Mouse (Mus musculus) heart, adult 8-10 months (tissue): Measurements from ENCODE around the gene Hsd11b2. TPM values are rescaled to one million over a fixed set of nuclear protein-coding genes. Genes with fewer than 3 reads are reported as not detected.
"Not testable (repeated sequence)": the region's sequence is repeated elsewhere in the genome, so short reads cannot be mapped to it uniquely, and the experiment has no call there.

Source experiments
- DNase-seq: peaks from one replicate; pipeline ENCODE4 v3.0.0; 2022; ENCODE audit warnings: low spot score
- total RNA-seq, 4 experiments: library from RNA; stranded (reverse); gene quantifications; 2 replicates each; pipeline ENCODE4 v1.2.4; 2022

Gene Hsd11b2
- total RNA-seq, 4 experiments from 2014 or later: 0.22 TPM; not detected in 3

DNA sequence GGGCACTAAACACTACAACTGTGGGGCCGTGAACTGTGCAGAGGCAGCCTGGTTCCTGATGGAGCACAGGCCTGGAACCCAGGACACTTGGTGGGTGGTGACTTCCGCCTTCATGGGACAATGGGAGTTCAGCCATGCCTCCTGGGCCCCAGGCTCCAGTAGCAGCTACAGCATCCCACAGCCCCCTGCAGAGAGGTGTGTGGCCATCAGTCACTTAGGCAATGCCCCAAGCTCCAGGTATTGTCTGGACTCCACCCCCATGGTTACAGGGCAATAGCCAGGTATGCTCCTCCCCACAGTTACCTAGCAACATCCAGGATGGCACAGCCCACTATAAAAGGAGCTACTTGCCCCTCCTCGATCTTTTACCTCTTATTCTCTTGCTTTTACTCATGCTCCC is 36.7 kb downstream of the Hsd11b2 start:
- no peak for DNase-seq

GRCm38 (mm10) chr8:105562863-105563262 is 44.3 kb downstream of the Hsd11b2 start:
- no peak for DNase-seq

- no peak for DNase-seq
Observed at GRCm38 (mm10) chr8:105563871-105564270, 45.3 kb downstream of the Hsd11b2 start.

DNA sequence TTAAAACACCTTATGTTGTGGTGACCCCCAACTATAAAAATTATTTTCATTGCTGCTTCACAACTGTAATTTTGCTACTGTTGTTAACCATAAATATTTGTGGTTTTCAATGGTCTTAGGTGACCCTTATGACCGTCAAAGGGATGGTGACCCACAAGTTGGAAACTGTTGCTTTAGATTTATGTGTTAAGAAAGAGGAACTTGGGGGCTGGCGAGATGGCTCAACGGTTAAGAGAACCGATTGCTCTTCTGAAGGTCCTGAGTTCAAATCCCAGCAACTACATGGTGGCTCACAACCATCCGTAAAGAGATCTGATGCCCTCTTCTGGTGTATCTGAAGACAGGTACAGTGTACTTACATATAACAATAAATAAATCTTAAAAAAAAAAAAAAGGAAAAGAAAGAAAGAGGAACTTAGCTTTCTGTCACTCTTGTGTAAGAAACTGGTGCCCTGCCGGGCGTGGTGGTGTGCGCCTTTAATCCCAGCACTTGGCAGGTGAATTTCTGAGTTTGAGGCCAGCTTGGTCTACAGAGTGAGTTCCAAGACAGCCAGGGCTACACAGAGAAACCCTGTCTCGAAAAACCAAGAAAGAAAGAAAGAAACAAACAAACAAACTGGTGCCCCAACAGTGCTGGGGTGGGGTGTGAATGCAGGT is 46.1 kb downstream of the Hsd11b2 start:
- DNase-seq: not testable (repeated sequence)

GRCm38 (mm10) chr8:105565401-105565881 is 46.9 kb downstream of the Hsd11b2 start:
- DNase-seq: no peak

DNA sequence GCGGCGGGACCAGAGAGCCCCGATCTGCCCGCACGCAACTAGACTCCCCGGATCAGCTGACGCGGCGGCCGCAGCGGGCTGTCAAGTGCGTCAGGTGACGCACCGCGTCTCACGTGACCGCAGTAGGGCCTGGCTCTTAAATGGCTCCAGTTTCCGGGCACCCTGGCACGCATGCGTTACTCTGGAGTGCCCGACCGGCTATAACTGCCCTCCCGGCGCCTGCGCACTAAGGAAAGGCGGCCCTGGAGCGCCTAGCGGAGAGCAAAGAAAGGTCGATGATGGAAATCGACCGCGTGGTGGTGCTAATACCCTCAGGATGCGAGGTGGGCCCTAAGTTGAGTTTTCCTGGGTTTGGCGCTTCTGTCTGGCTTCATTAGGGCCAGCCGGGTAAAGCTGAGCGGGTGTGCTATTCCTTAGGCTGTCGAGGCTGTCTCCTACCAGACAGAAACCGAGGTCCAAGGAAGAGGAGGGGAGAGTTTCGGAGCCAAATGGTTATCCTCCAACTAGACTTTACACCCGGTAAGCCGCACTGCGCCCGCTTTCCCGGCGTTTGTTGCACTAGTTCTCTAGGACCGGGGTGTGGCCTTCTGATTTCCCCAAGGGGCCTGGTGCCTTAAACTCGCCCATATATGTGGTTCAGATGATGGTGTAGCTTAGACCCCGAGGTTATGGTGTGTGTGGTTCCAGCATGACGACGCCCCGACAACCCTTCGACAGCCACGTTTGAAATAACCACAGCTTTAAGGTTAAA is 47.6 kb downstream of the Hsd11b2 start, which contains the start of gene Atp6v0d1:
Atp6v0d1 (minus strand) TSS at position 96 of the 751 bp plus-strand sequence.
- DNase-seq: peak; percentile 99

DNA sequence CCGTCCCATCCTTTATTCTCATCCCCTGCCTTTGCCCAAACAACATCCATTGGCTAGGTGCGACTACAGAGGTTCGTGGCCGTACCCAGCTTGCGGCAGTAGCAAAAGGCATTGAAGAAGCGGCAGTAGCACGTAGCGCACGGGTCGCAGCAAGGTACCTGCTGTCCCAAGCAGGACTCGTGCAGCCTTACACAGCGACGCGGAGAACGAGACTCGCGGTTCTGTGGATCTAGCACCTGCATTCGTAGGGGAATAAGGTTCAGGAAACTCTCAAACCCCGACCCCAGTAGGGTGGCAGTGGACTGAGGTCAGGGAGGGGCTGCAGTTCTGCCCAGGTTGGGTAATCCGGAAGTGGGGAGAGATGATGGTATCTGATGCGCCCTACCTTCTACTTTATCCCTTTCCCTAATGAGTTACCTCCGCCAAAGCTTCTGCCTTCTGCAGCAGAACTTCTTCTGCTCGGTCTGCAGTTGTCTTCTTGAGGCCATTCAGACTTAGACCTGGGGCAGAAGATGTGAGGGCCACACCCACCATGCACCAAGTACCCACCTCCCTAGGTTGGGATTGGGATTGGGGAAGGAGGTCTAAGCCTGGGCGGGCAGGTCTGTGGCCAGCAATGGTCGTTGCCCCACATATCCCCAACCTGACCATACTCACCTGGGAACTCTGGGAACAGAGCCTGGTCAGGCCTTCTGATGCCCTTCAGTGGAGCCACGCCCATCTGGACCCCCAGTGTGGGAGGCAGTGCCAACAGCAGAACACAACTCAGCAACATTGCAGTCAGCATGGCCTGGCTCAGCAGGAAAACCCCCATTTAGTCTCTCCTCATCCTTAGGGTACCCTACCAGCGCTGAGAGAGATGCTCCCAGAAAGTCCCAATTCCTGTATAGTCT is 48.4 kb downstream of the Hsd11b2 start:
- no peak for DNase-seq

DNA sequence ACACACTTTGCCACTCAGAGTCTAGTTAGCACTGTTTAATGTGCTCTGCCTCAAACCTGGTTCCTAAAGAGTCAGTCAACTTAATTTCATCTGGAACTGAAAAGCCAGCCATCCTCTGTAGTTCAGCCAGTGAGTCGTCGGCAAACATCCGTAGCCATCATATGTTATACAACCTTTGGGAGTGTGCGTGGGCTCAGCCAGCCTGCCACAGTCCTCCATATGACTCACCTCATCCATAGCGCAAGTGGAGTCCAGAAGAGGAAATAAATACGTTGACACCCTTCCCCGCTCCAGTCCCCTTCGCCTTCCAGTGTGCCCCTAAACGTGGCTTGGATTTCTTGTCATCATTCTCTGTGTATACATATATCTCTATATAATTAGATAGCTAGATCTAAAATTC is 53.3 kb downstream of the Hsd11b2 start:
- DNase-seq: no peak

- DNase-seq: no peak
Observed at GRCm38 (mm10) chr8:105573427-105573826, 54.9 kb downstream of the Hsd11b2 start.

Other genes starting within 250 kb of the Hsd11b2 start
- gene Hsf4, start 249.0 kb upstream of the Hsd11b2 start, total RNA-seq: 1 to 10 TPM; 3.3 to 5.0 (median 4.5) TPM
- 10 to 100 TPM; 23.7 to 28.3 (median 27.1) TPM for gene Nol3, start 242.6 kb upstream of the Hsd11b2 start, total RNA-seq
- gene 4931428F04Rik, start 228.9 kb upstream of the Hsd11b2 start, total RNA-seq: 1 to 10 TPM; 1.1 to 1.6 (median 1.5) TPM
- gene Exoc3l, start 222.7 kb upstream of the Hsd11b2 start, total RNA-seq: 1 to 10 TPM; 3.6 to 6.2 (median 4.8) TPM
- 10 to 100 TPM; 18.7 to 21.9 (median 21.4) TPM for gene E2f4, start 221.1 kb upstream of the Hsd11b2 start, total RNA-seq
- 1 to 10 TPM in 3 of 4 experiments, under 1 TPM in 1; 0.75 to 1.8 (median 1.3) TPM for gene Elmo3, start 213.2 kb upstream of the Hsd11b2 start, total RNA-seq
- 1 to 10 TPM in 2 of 4 experiments, under 1 TPM in 2; 0.69 to 1.8 (median 1.1) TPM for gene Lrrc29, start 192.5 kb upstream of the Hsd11b2 start, total RNA-seq
- gene Tmem208, start 192.4 kb upstream of the Hsd11b2 start, total RNA-seq: 10 to 100 TPM; 23.9 to 28.1 (median 26.0) TPM
- gene Fhod1, start 170.8 kb upstream of the Hsd11b2 start, total RNA-seq: 1 to 10 TPM; 5.8 to 8.1 (median 6.3) TPM
- under 1 TPM; 0.41 to 0.79 (median 0.48) TPM for gene Slc9a5, start 169.9 kb upstream of the Hsd11b2 start, total RNA-seq
- gene Plekhg4, start 145.5 kb upstream of the Hsd11b2 start, total RNA-seq: not detected
- gene Kctd19, start 105.3 kb upstream of the Hsd11b2 start, total RNA-seq: under 1 TPM in 3 of 4 experiments, not detected in 1; 0.11 to 0.31 (median 0.28) TPM
- gene Lrrc36, start 105.2 kb upstream of the Hsd11b2 start, total RNA-seq: under 1 TPM; 0.19 to 0.56 (median 0.45) TPM
- 10 to 100 TPM; 25.8 to 42.5 (median 34.9) TPM for gene Tppp3, start 47.2 kb upstream of the Hsd11b2 start, total RNA-seq
- gene Zdhhc1, start 21.9 kb upstream of the Hsd11b2 start, total RNA-seq: 10 to 100 TPM; 13.0 to 15.3 (median 13.5) TPM
- 10 to 100 TPM; 41.6 to 53.8 (median 51.7) TPM for gene Atp6v0d1, start 47.3 kb downstream of the Hsd11b2 start, total RNA-seq
- gene Ripor1, start 86.5 kb downstream of the Hsd11b2 start, total RNA-seq: 10 to 100 TPM; 45.5 to 50.0 (median 47.4) TPM
- 10 to 100 TPM; 37.4 to 46.3 (median 40.7) TPM for gene Ctcf, start 117.8 kb downstream of the Hsd11b2 start, total RNA-seq
- gene Agrp, start 118.6 kb downstream of the Hsd11b2 start, total RNA-seq: not detected
- under 1 TPM; 0.13 to 0.22 (median 0.14) TPM for gene Carmil2, start 167.5 kb downstream of the Hsd11b2 start, total RNA-seq
- 10 to 100 TPM; 10.2 to 11.5 (median 10.5) TPM for gene Acd, start 182.3 kb downstream of the Hsd11b2 start, total RNA-seq
- 1 to 10 TPM; 5.9 to 8.1 (median 7.0) TPM for gene Pard6a, start 182.4 kb downstream of the Hsd11b2 start, total RNA-seq
- not detected for gene 4933405L10Rik, start 188.9 kb downstream of the Hsd11b2 start, total RNA-seq
- gene Enkd1, start 189.5 kb downstream of the Hsd11b2 start, total RNA-seq: 1 to 10 TPM; 1.2 to 2.7 (median 2.3) TPM
- gene Gfod2, start 239.9 kb downstream of the Hsd11b2 start, total RNA-seq: 1 to 10 TPM; 2.8 to 3.9 (median 3.5) TPM